Mouse (Mus musculus): Measurements from ENCODE around the gene Klhdc7b.

The Klhdc7b gene

GRCm38 (mm10) chr15:89374801-89375534 lies 9.7 kb upstream of the Klhdc7b start:
- CTCF ChIA-PET = no interaction called here

GRCm38 (mm10) chr15:89376040-89376439 lies 8.7 kb upstream of the Klhdc7b start:
- CTCF ChIA-PET = no interaction called here

GRCm38 (mm10) chr15:89376957-89377356 lies 7.8 kb upstream of the Klhdc7b start, which contains the start of gene Tymp:
Tymp (minus strand) TSS chr15:89377039.
- CTCF ChIA-PET = no interaction called here

GRCm38 (mm10) chr15:89377362-89377761 lies 7.4 kb upstream of the Klhdc7b start:
- CTCF ChIA-PET = no interaction called here

- CTCF ChIA-PET = no interaction called here
Observed at GRCm38 (mm10) chr15:89377938-89378828, 6.5 kb upstream of the Klhdc7b start.

GRCm38 (mm10) chr15:89378831-89379401 lies 5.8 kb upstream of the Klhdc7b start, which contains the start of gene Odf3b:
Odf3b (minus strand) TSS chr15:89379282.
- CTCF ChIA-PET = no interaction called here

- CTCF ChIA-PET = interaction anchor here (0.6 kb wide), 1 partner anchor 300 kb away, joined by 4 read pairs; no protein-coding TSS in a partner anchor
Observed at GRCm38 (mm10) chr15:89379429-89379828, 5.3 kb upstream of the Klhdc7b start.

GRCm38 (mm10) chr15:89387127-89387526 lies 2.4 kb downstream of the Klhdc7b start:
- CTCF ChIA-PET = no interaction called here

- CTCF ChIA-PET = no interaction called here
Observed at GRCm38 (mm10) chr15:89390081-89390480, 5.4 kb downstream of the Klhdc7b start.

GRCm38 (mm10) chr15:89396883-89397282 lies 12.2 kb downstream of the Klhdc7b start:
- CTCF ChIA-PET = no interaction called here

- CTCF ChIA-PET = no interaction called here
Observed at GRCm38 (mm10) chr15:89398146-89398545, 13.4 kb downstream of the Klhdc7b start.

- CTCF ChIA-PET = no interaction called here
Observed at GRCm38 (mm10) chr15:89399716-89400115, 15.0 kb downstream of the Klhdc7b start.

- CTCF ChIA-PET = no interaction called here
Observed at GRCm38 (mm10) chr15:89402471-89402870, 17.8 kb downstream of the Klhdc7b start.

GRCm38 (mm10) chr15:89404831-89405623 lies 20.3 kb downstream of the Klhdc7b start:
- CTCF ChIA-PET = interaction anchor here (0.5 kb wide), 1 partner anchor 13 kb away, joined by 19 read pairs; no protein-coding TSS in a partner anchor

GRCm38 (mm10) chr15:89406691-89407090 lies 22.0 kb downstream of the Klhdc7b start:
- CTCF ChIA-PET = no interaction called here

- CTCF ChIA-PET = no interaction called here
Observed at GRCm38 (mm10) chr15:89410118-89410517, 25.4 kb downstream of the Klhdc7b start, which contains the start of gene Syce3. Syce3 (minus strand) TSS chr15:89410503.

- CTCF ChIA-PET = no interaction called here
Observed at GRCm38 (mm10) chr15:89415282-89415681, 30.6 kb downstream of the Klhdc7b start.

- CTCF ChIA-PET = no interaction called here
Observed at GRCm38 (mm10) chr15:89421938-89422337, 37.2 kb downstream of the Klhdc7b start.

GRCm38 (mm10) chr15:89424621-89425020 lies 39.9 kb downstream of the Klhdc7b start:
- CTCF ChIA-PET = no interaction called here

- CTCF ChIA-PET = no interaction called here
Observed at GRCm38 (mm10) chr15:89425711-89426121, 41.0 kb downstream of the Klhdc7b start, which contains the start of gene Cpt1b. Cpt1b (minus strand) TSS chr15:89425863.

- CTCF ChIA-PET = no interaction called here
Observed at GRCm38 (mm10) chr15:89426716-89427115, 42.0 kb downstream of the Klhdc7b start.

All from spleen, embryonic (tissue).